Mouse (Mus musculus): ENCODE results near the gene Cldn7. TPM values are rescaled to one million over a fixed set of nuclear protein-coding genes. Genes with fewer than 3 reads are reported as not detected.

Cldn7 gene
- polyA plus RNA-seq, 1 experiment from 2014 or later = 23.7 TPM

GRCm38 (mm10) chr11:69936714-69937347, 27.7 kb upstream of the Cldn7 start:
- no peaks in the 10 kb centered on the region; the same call in none of the 2 replicates for H3K27me3 ChIP-seq (replicated peaks; ENCODE audit: control insufficient read depth, insufficient read depth, low read length)
- ATAC-seq (ENCODE audit: low read depth) = no peak
- H3K36me3 ChIP-seq (ENCODE audit: control insufficient read depth, insufficient read depth, low read length) = 0 out of 2 replicates have a peak, but pooled peaks cover under 1% of the 10 kb centered on the region
- peaks cover 19% of the 10 kb centered on the region for H3K4me1 ChIP-seq (ENCODE audit: control insufficient read depth, insufficient read depth, low read length)
- WGBS = 41% methylated on average over 9 of the region's 9 CpGs
- H3K9ac ChIP-seq (ENCODE audit: low read depth, low read length) = peak overlapping the region; percentile 73
- H3K4me3 ChIP-seq (ENCODE audit: low read depth, low read length) = peak overlapping the region; percentile 61
- peak overlapping the region; percentile 100 for H3K4me2 ChIP-seq (ENCODE audit: low read depth, low read length)
- no peaks in the 10 kb centered on the region for H3K9me3 ChIP-seq (ENCODE audit: control insufficient read depth, low read length)
- H3K27ac ChIP-seq (replicated peaks; ENCODE audit: low read depth, low read length) = no peak overlapping the region
- no peak for DNase-seq (ENCODE audit: low spot score)

GRCm38 (mm10) chr11:69937385-69937784, 27.2 kb upstream of the Cldn7 start:
- Histone ChIP-seq H3K9me3 (ENCODE audit: control insufficient read depth, low read length) (no peaks in the 10 kb centered on the region), H3K4me1 (ENCODE audit: control insufficient read depth, insufficient read depth, low read length) (peaks cover 19% of the 10 kb centered on the region), H3K4me3 (ENCODE audit: low read depth, low read length) (no peak overlapping the region), H3K36me3 (ENCODE audit: control insufficient read depth, insufficient read depth, low read length) (peaks cover 6% of the 10 kb centered on the region; the same call in 1 of the 2 replicates), H3K4me2 (ENCODE audit: low read depth, low read length) (peak overlapping the region; percentile 100; the same call in 1 of the 2 replicates), H3K27ac (replicated peaks; ENCODE audit: low read depth, low read length) (no peak overlapping the region), H3K27me3 (replicated peaks; ENCODE audit: control insufficient read depth, insufficient read depth, low read length) (no peaks in the 10 kb centered on the region; the same call in none of the 2 replicates), H3K9ac (ENCODE audit: low read depth, low read length) (peak overlapping the region; percentile 19; the same call in 1 of the 2 replicates)
- DNase-seq (ENCODE audit: low spot score) (no peak), ATAC-seq (ENCODE audit: low read depth) (no peak)
- 36% methylated on average over 4 of the region's 4 CpGs for WGBS

- Histone ChIP-seq H3K4me1 (ENCODE audit: control insufficient read depth, insufficient read depth, low read length) (peaks cover 19% of the 10 kb centered on the region), H3K27me3 (replicated peaks; ENCODE audit: control insufficient read depth, insufficient read depth, low read length) (no peaks in the 10 kb centered on the region; the same call in none of the 2 replicates), H3K27ac (replicated peaks; ENCODE audit: low read depth, low read length) (no peak overlapping the region), H3K4me3 (ENCODE audit: low read depth, low read length) (no peak overlapping the region), H3K9ac (ENCODE audit: low read depth, low read length) (no peak overlapping the region), H3K4me2 (ENCODE audit: low read depth, low read length) (0 out of 2 replicates have a peak overlapping the region, but pooled peaks have one; percentile 100), H3K36me3 (ENCODE audit: control insufficient read depth, insufficient read depth, low read length) (peaks cover 10% of the 10 kb centered on the region; the same call in 1 of the 2 replicates), H3K9me3 (ENCODE audit: control insufficient read depth, low read length) (no peaks in the 10 kb centered on the region)
- DNase-seq (ENCODE audit: low spot score) (no peak), ATAC-seq (ENCODE audit: low read depth) (no peak)
- 69% methylated on average over 5 of the region's 5 CpGs for WGBS
Measured at GRCm38 (mm10) chr11:69937834-69938233, 26.7 kb upstream of the Cldn7 start.

- no peak overlapping the region for H3K27ac ChIP-seq (replicated peaks; ENCODE audit: low read depth, low read length)
- H3K9me3 ChIP-seq (ENCODE audit: control insufficient read depth, low read length) = no peaks in the 10 kb centered on the region
- no peak overlapping the region for H3K4me2 ChIP-seq (ENCODE audit: low read depth, low read length)
- ATAC-seq (ENCODE audit: low read depth) (no peak), DNase-seq (ENCODE audit: low spot score) (no peak)
- H3K36me3 ChIP-seq (ENCODE audit: control insufficient read depth, insufficient read depth, low read length) = peaks cover 16% of the 10 kb centered on the region; the same call in 1 of the 2 replicates
- H3K27me3 ChIP-seq (replicated peaks; ENCODE audit: control insufficient read depth, insufficient read depth, low read length) = no peaks in the 10 kb centered on the region; the same call in none of the 2 replicates
- peaks cover 19% of the 10 kb centered on the region for H3K4me1 ChIP-seq (ENCODE audit: control insufficient read depth, insufficient read depth, low read length)
- WGBS = 21% methylated on average over 9 of the region's 9 CpGs
- H3K9ac ChIP-seq (ENCODE audit: low read depth, low read length) = no peak overlapping the region
- H3K4me3 ChIP-seq (ENCODE audit: low read depth, low read length) = no peak overlapping the region
Measured at GRCm38 (mm10) chr11:69938401-69938979, 26.1 kb upstream of the Cldn7 start.

GRCm38 (mm10) chr11:69939181-69939580, 25.4 kb upstream of the Cldn7 start:
- peaks cover 23% of the 10 kb centered on the region; the same call in 1 of the 2 replicates for H3K36me3 ChIP-seq (ENCODE audit: control insufficient read depth, insufficient read depth, low read length)
- H3K9me3 ChIP-seq (ENCODE audit: control insufficient read depth, low read length) = no peaks in the 10 kb centered on the region
- DNase-seq (ENCODE audit: low spot score) (no peak), ATAC-seq (ENCODE audit: low read depth) (no peak)
- H3K9ac ChIP-seq (ENCODE audit: low read depth, low read length) = no peak overlapping the region
- 64% methylated on average over 4 of the region's 5 CpGs for WGBS
- H3K27me3 ChIP-seq (replicated peaks; ENCODE audit: control insufficient read depth, insufficient read depth, low read length) = no peaks in the 10 kb centered on the region; the same call in none of the 2 replicates
- H3K4me1 ChIP-seq (ENCODE audit: control insufficient read depth, insufficient read depth, low read length) = peaks cover 19% of the 10 kb centered on the region
- no peak overlapping the region for H3K4me2 ChIP-seq (ENCODE audit: low read depth, low read length)
- no peak overlapping the region for H3K27ac ChIP-seq (replicated peaks; ENCODE audit: low read depth, low read length)
- no peak overlapping the region for H3K4me3 ChIP-seq (ENCODE audit: low read depth, low read length)

GRCm38 (mm10) chr11:69939731-69940130, 24.8 kb upstream of the Cldn7 start:
- DNase-seq (ENCODE audit: low spot score) = no peak
- Histone ChIP-seq H3K9ac (ENCODE audit: low read depth, low read length) (no peak overlapping the region), H3K9me3 (ENCODE audit: control insufficient read depth, low read length) (no peaks in the 10 kb centered on the region), H3K27ac (replicated peaks; ENCODE audit: low read depth, low read length) (no peak overlapping the region), H3K4me1 (ENCODE audit: control insufficient read depth, insufficient read depth, low read length) (peaks cover 19% of the 10 kb centered on the region), H3K27me3 (replicated peaks; ENCODE audit: control insufficient read depth, insufficient read depth, low read length) (no peaks in the 10 kb centered on the region; the same call in none of the 2 replicates), H3K4me3 (ENCODE audit: low read depth, low read length) (no peak overlapping the region), H3K4me2 (ENCODE audit: low read depth, low read length) (no peak overlapping the region), H3K36me3 (ENCODE audit: control insufficient read depth, insufficient read depth, low read length) (peaks cover 29% of the 10 kb centered on the region)
- WGBS = 93% methylated on average over 17 of the region's 17 CpGs
- no peak for ATAC-seq (ENCODE audit: low read depth)

- Histone ChIP-seq H3K4me3 (ENCODE audit: low read depth, low read length) (no peak overlapping the region), H3K36me3 (ENCODE audit: control insufficient read depth, insufficient read depth, low read length) (peaks cover 40% of the 10 kb centered on the region), H3K4me1 (ENCODE audit: control insufficient read depth, insufficient read depth, low read length) (peaks cover 17% of the 10 kb centered on the region), H3K4me2 (ENCODE audit: low read depth, low read length) (no peak overlapping the region), H3K9me3 (ENCODE audit: control insufficient read depth, low read length) (no peaks in the 10 kb centered on the region), H3K27me3 (replicated peaks; ENCODE audit: control insufficient read depth, insufficient read depth, low read length) (no peaks in the 10 kb centered on the region; the same call in none of the 2 replicates), H3K27ac (replicated peaks; ENCODE audit: low read depth, low read length) (no peak overlapping the region), H3K9ac (ENCODE audit: low read depth, low read length) (no peak overlapping the region)
- WGBS = 83% methylated on average over 4 of the region's 4 CpGs
- DNase-seq (ENCODE audit: low spot score) (no peak), ATAC-seq (ENCODE audit: low read depth) (no peak)
Measured at GRCm38 (mm10) chr11:69940962-69941361, 23.6 kb upstream of the Cldn7 start.

GRCm38 (mm10) chr11:69945216-69945615, 19.4 kb upstream of the Cldn7 start:
- peaks cover 40% of the 10 kb centered on the region for H3K36me3 ChIP-seq (ENCODE audit: control insufficient read depth, insufficient read depth, low read length)
- H3K4me1 ChIP-seq (ENCODE audit: control insufficient read depth, insufficient read depth, low read length) = peaks cover 10% of the 10 kb centered on the region
- no peak overlapping the region for H3K4me2 ChIP-seq (ENCODE audit: low read depth, low read length)
- 80% methylated on average over 13 of the region's 13 CpGs for WGBS
- H3K9me3 ChIP-seq (ENCODE audit: control insufficient read depth, low read length) = no peaks in the 10 kb centered on the region
- no peak overlapping the region for H3K27ac ChIP-seq (replicated peaks; ENCODE audit: low read depth, low read length)
- no peaks in the 10 kb centered on the region for H3K27me3 ChIP-seq (replicated peaks; ENCODE audit: control insufficient read depth, insufficient read depth, low read length)
- DNase-seq (ENCODE audit: low spot score) = no peak
- no peak overlapping the region for H3K4me3 ChIP-seq (ENCODE audit: low read depth, low read length)
- H3K9ac ChIP-seq (ENCODE audit: low read depth, low read length) = no peak overlapping the region
- no peak for ATAC-seq (ENCODE audit: low read depth)
